Mouse (Mus musculus) G1E (cell line): ENCODE measurements around the gene Pygm.

Source experiments
- CTCF ChIP-seq: IDR thresholded peaks from 2 replicates; pipeline ENCODE4 v1.5.1; 2012; ENCODE audit warnings: low read depth, low read length, inconsistent platforms, mixed read lengths
- GATA1 ChIP-seq: IDR thresholded peaks from 2 replicates; pipeline ENCODE4 v1.6.1; 2012; ENCODE audit warnings: borderline replicate concordance, low read length, inconsistent platforms, mixed read lengths
- GATA2 ChIP-seq: IDR thresholded peaks from 2 replicates; pipeline ENCODE4 v1.6.1; 2012; ENCODE audit warnings: low read depth, low read length, inconsistent platforms, borderline replicate concordance
- TAL1 ChIP-seq: conservative IDR thresholded peaks from 2 replicates; pipeline ENCODE4 v1.6.1; 2012; ENCODE audit warnings: low read depth, low read length, inconsistent platforms, mixed read lengths

DNA sequence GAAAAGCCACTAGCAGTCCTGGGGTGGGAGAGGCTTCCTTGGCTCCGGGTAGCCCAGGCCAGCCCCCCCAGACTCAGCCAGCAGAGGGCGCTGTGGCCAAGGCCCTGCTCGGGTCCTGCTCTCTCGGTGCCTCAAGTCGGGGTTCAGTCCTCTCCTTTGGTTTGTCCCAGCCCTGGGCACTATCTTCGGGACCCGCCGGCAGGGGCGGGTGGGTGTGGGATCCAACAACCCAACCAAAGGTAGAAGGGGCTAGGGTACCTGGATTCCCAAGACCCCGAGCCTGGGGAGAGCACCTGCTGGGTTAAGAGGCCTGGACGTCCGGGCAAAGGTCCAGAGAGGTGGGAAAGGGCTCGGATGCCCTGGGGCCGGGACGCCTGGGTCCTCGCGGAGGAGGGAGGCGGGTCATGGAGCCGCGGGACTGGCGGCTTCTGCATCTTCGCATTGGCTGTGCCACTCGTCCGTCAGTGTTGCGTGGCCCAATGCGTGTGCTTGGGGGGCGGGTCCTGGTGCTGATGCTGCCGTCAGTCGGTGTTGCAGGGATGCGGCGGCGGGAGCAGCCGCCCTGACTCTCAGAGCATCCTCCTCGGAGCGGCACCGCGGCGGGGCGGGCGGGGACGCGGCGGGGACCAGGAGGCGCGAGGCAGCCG is 34.2 kb downstream of the Pygm start, which contains the start of gene Nrxn2:
- TF ChIP-seq CTCF (peak; percentile 67), GATA2 (no peak), TAL1 (no peak), GATA1 (no peak)
